Mouse (Mus musculus) MEL (cell line): Measurements from ENCODE around the gene Itpr1.

ENCODE experiments used
- CHD1 ChIP-seq: IDR thresholded peaks from 2 replicates; pipeline ENCODE4 v1.6.1; 2012; ENCODE audit warnings: low read depth, mild to moderate bottlenecking, inconsistent platforms, low read length, improper control_type of control experiment
- CTCF ChIP-seq, 3 experiments: IDR thresholded peaks in 2 of 3; conservative IDR thresholded peaks in 1 of 3; 2 replicates each; pipeline ENCODE4 v1.5.1; 2011 to 2012; ENCODE audit warnings: low read length in 3 of 3, low read depth in 2 of 3, mild to moderate bottlenecking in 2 of 3, improper control_type of control experiment in 1 of 3, inconsistent platforms in 1 of 3, mixed read lengths in 1 of 3, moderate library complexity in 1 of 3; ENCODE audit not compliant: control insufficient read depth in 1 of 3, insufficient read depth in 1 of 3, poor library complexity in 1 of 3, severe bottlenecking in 1 of 3
- E2F4 ChIP-seq: IDR thresholded peaks from 2 replicates; pipeline ENCODE4 v1.6.1; 2011; ENCODE audit warnings: low read depth, low read length, improper control_type of control experiment, borderline replicate concordance
- RCOR1 ChIP-seq: IDR thresholded peaks from 2 replicates; pipeline ENCODE4 v1.6.1; 2012; ENCODE audit warnings: low read depth, mild to moderate bottlenecking, inconsistent platforms, low read length, improper control_type of control experiment
- SMC3 ChIP-seq: IDR thresholded peaks from 2 replicates; pipeline ENCODE4 v1.6.1; 2011; ENCODE audit warnings: low read depth, low read length, improper control_type of control experiment
- ZC3H11A ChIP-seq: IDR thresholded peaks from 2 replicates; pipeline ENCODE4 v1.6.1; 2012; ENCODE audit warnings: low read depth, mild to moderate bottlenecking, inconsistent platforms, low read length, improper control_type of control experiment
- ZNF384 ChIP-seq: IDR thresholded peaks from 2 replicates; pipeline ENCODE4 v1.6.1; 2012; ENCODE audit warnings: low read depth, mild to moderate bottlenecking, inconsistent platforms, low read length, improper control_type of control experiment

- TF ChIP-seq CHD1, result no peak
- no peak for TF ChIP-seq ZNF384
- TF ChIP-seq SMC3, result no peak
- TF ChIP-seq ZC3H11A, result no peak
- TF ChIP-seq CTCF (IDR thresholded peaks at IDR 0.05 in 2 of 3, conservative IDR thresholded peaks at IDR 0.05 in 1 of 3; ENCODE audit: control insufficient read depth in 1 of 3, insufficient read depth in 1 of 3, low read depth in 2 of 3, low read length in 3 of 3, poor library complexity in 1 of 3, severe bottlenecking in 1 of 3), result no peak
- TF ChIP-seq RCOR1, result no peak
- TF ChIP-seq E2F4, result no peak
These were observed 33.6 kb downstream of the Itpr1 start for GRCm38 (mm10) chr6:108246369-108247085.
